Mouse (Mus musculus): ENCODE data around the gene Kcnj10.
A peak's percentile ranks its signal among the peaks of the same experiment; 100 is the strongest.

Gene Kcnj10

GRCm38 (mm10) chr1:172329131-172329530 is 11.9 kb upstream of the Kcnj10 start, which contains the start of gene Kcnj9:
TSS of gene Kcnj9 (minus strand) at chr1:172329318.
- ATAC-seq (ENCODE audit: insufficient number of reproducible peaks, low FRiP score, low TSS enrichment), result peak; percentile 77

GRCm38 (mm10) chr1:172329616-172330015 is 11.4 kb upstream of the Kcnj10 start:
- peak; percentile 3; the same call in 1 of the 2 replicates for ATAC-seq (ENCODE audit: insufficient number of reproducible peaks, low FRiP score, low TSS enrichment)

GRCm38 (mm10) chr1:172331422-172331947 is 9.5 kb upstream of the Kcnj10 start:
- ATAC-seq (ENCODE audit: insufficient number of reproducible peaks, low FRiP score, low TSS enrichment), result no peak

- ATAC-seq (ENCODE audit: insufficient number of reproducible peaks, low FRiP score, low TSS enrichment), result no peak
These were observed 8.1 kb upstream of the Kcnj10 start for GRCm38 (mm10) chr1:172332925-172333324.

- no peak for ATAC-seq (ENCODE audit: insufficient number of reproducible peaks, low FRiP score, low TSS enrichment)
These were observed 7.5 kb upstream of the Kcnj10 start for GRCm38 (mm10) chr1:172333512-172333911.

- no peak for ATAC-seq (ENCODE audit: insufficient number of reproducible peaks, low FRiP score, low TSS enrichment)
These were observed 5.2 kb upstream of the Kcnj10 start for GRCm38 (mm10) chr1:172335804-172336203.

GRCm38 (mm10) chr1:172337411-172338185 is 3.4 kb upstream of the Kcnj10 start:
- peak; percentile 64 for ATAC-seq (ENCODE audit: insufficient number of reproducible peaks, low FRiP score, low TSS enrichment)

GRCm38 (mm10) chr1:172341386-172341785 is 376 bp downstream of the Kcnj10 start:
- ATAC-seq (ENCODE audit: insufficient number of reproducible peaks, low FRiP score, low TSS enrichment), result no peak

GRCm38 (mm10) chr1:172342729-172343128 is 1.7 kb downstream of the Kcnj10 start:
- 0 out of 2 replicates have a peak, but pooled peaks have one; percentile 8 for ATAC-seq (ENCODE audit: insufficient number of reproducible peaks, low FRiP score, low TSS enrichment)

GRCm38 (mm10) chr1:172343914-172344313 is 2.9 kb downstream of the Kcnj10 start:
- ATAC-seq (ENCODE audit: insufficient number of reproducible peaks, low FRiP score, low TSS enrichment), result no peak

- no peak for ATAC-seq (ENCODE audit: insufficient number of reproducible peaks, low FRiP score, low TSS enrichment)
These were observed 3.8 kb downstream of the Kcnj10 start for GRCm38 (mm10) chr1:172344820-172345219.

- ATAC-seq (ENCODE audit: insufficient number of reproducible peaks, low FRiP score, low TSS enrichment), result no peak
These were observed 5.7 kb downstream of the Kcnj10 start for GRCm38 (mm10) chr1:172346707-172347106.

- ATAC-seq (ENCODE audit: insufficient number of reproducible peaks, low FRiP score, low TSS enrichment), result no peak
These were observed 6.4 kb downstream of the Kcnj10 start for GRCm38 (mm10) chr1:172347382-172347781.

GRCm38 (mm10) chr1:172349504-172349903 is 8.5 kb downstream of the Kcnj10 start:
- ATAC-seq (ENCODE audit: insufficient number of reproducible peaks, low FRiP score, low TSS enrichment), result no peak

GRCm38 (mm10) chr1:172349916-172350812 is 9.2 kb downstream of the Kcnj10 start:
- ATAC-seq (ENCODE audit: insufficient number of reproducible peaks, low FRiP score, low TSS enrichment), result peak; percentile 52

GRCm38 (mm10) chr1:172352001-172352400 is 11.0 kb downstream of the Kcnj10 start:
- ATAC-seq (ENCODE audit: insufficient number of reproducible peaks, low FRiP score, low TSS enrichment), result no peak

GRCm38 (mm10) chr1:172352453-172352852 is 11.4 kb downstream of the Kcnj10 start:
- ATAC-seq (ENCODE audit: insufficient number of reproducible peaks, low FRiP score, low TSS enrichment), result no peak

- no peak for ATAC-seq (ENCODE audit: insufficient number of reproducible peaks, low FRiP score, low TSS enrichment)
These were observed 14.3 kb downstream of the Kcnj10 start for GRCm38 (mm10) chr1:172355336-172355735.

GRCm38 (mm10) chr1:172357550-172357949 is 16.5 kb downstream of the Kcnj10 start:
- peak; percentile 75; the same call in 1 of the 2 replicates for ATAC-seq (ENCODE audit: insufficient number of reproducible peaks, low FRiP score, low TSS enrichment)

- ATAC-seq (ENCODE audit: insufficient number of reproducible peaks, low FRiP score, low TSS enrichment), result no peak
These were observed 17.3 kb downstream of the Kcnj10 start for GRCm38 (mm10) chr1:172358341-172358740.

- ATAC-seq (ENCODE audit: insufficient number of reproducible peaks, low FRiP score, low TSS enrichment), result 0 out of 2 replicates have a peak, but pooled peaks have one; percentile 49
These were observed 23.7 kb downstream of the Kcnj10 start for GRCm38 (mm10) chr1:172364684-172365083.
